Mouse (Mus musculus): Measurements from ENCODE around the gene Cela3a.

The Cela3a gene

GRCm38 (mm10) chr4:137369954-137370750, 39.4 kb downstream of the Cela3a start:
- peak; percentile 63 for DNase-seq

GRCm38 (mm10) chr4:137368198-137368597, 41.4 kb downstream of the Cela3a start:
- no peak for DNase-seq

- DNase-seq: no peak
Observed at GRCm38 (mm10) chr4:137367275-137368088, 42.1 kb downstream of the Cela3a start.

DNA sequence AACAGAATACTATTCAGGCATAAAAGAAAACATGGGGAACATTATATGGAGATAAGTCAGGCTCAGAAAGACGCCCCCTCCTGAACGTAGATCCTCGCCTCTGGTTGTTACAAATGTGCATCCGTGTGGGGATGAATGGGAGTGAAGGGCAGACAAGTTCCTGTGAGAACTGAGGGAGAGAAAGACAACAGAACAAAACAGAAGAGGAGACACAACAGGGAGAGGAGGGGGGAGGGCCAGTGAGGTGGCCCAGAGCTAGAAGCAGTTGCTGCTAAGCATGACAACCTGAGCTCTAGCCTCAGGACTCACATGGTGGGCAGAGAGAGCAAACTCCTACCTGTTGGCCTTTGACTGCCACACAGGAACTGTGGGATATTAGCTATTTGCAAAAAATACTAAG, 43.5 kb downstream of the Cela3a start:
- DNase-seq: no peak

DNA sequence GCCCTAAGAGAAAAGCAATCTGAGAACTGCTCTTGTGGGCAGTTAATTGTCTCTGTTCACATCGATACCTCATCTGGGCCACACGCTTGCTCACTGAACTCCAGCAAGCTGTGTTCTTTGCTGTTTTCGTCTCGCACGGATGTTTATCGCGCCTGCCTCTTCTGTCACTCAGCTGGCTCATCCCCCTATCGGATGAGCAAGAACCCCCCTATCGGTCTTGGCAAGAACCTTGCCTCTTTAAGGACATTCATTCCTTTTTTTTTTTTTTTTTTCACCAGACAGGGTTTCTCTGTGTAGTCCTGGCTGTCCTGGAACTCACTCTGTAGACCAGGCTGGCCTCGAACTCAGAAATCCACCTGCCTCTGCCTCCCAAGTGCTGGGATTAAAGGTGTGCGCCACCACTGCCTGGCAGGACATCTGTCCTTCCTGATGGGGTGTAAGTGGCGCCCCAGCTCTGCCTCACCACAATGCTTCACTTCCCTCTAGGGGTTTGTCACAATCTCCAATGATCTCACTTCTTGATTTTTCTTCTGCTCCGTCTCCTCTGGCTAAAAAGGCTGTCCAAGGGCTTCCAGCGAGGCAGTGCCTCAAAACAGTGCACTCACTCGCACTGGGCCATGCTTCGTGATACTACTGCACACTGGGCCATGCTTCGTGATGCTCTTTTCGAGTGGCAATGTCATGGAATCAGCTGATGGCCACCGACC, 44.1 kb downstream of the Cela3a start:
- DNase-seq: no peak

DNA sequence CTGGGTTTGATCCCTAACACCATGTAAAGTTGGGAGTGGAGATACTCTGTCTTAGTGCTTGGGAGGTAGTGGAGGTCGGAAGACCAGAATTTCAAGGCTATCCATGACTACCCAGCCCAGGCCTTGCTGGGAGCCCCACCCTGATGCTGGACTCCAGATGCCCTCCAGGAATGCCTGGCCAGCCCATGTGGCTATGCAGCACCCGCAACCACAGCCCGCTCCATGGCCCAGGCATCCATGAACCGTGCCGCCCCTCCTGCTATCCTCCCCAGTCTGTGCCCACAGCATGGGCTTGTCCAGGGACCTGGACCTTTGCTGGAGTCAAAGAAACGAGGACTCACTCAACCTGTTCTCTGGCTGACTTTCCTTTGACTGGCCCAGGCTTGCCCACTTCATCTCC, 44.8 kb downstream of the Cela3a start:
- no peak for DNase-seq

- no peak for DNase-seq
Observed at GRCm38 (mm10) chr4:137360996-137361395, 48.6 kb downstream of the Cela3a start.

GRCm38 (mm10) chr4:137358291-137359002, 51.1 kb downstream of the Cela3a start:
- peak; percentile 25 for DNase-seq

- peak; percentile 98 for DNase-seq
Observed at GRCm38 (mm10) chr4:137357517-137358254, 51.9 kb downstream of the Cela3a start, which contains the start of gene Cdc42. Gene Cdc42 (minus strand): TSS chr4:137357720.

DNA sequence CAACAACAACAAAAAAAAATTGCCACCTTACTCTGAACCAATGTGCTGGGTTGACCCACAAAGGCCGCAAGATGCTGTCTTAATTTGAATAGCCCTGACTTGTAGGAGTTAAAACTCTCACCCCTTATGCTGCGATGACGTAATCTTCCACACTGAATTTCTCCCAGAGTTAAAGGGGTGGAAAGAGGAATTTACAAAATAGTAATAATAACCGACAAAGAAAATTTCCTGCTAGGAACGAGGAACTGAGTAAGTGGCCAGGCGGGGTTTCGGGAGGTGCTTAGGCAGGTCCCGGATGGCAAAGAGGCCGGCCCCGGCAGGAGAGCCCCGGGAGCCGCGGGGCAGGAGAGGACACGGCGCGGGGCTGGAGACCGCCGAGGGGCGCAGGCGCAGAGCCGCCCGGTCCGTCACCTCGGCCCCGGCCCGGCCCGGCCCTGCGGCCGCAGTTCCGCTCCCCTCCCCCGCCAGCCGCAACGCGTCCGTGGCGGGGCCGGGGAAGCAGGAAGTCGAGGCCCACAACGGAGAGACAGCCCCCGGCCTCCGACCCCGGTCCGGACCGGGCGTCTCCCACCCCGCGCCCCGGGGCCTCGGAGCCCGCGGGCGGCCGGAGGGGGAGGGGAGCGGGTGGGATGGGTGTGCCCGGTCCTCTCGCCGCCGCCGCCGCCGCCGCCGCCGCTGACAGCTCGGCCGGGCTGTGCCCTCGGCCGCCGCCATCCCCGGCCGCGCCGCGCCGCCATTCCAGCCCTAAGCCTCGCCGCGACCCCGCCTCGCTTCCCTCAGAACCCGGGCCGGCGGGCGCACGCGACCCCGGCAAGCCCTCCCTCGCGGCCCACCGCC, 52.7 kb downstream of the Cela3a start:
- peak; percentile 70 for DNase-seq
